Mouse (Mus musculus) CD4-positive, CD25-positive, alpha-beta regulatory T cell, adult 2 months (primary cell): ENCODE data around the gene Gm20388.

Source experiments
- DNase-seq: peaks from one replicate; pipeline ENCODE4 v3.0.0-alpha.2; 2012; ENCODE audit warnings: low read depth, low spot score

The Gm20388 gene

GRCm38 (mm10) chr8:120561539-120562435 is 651.1 kb downstream of the Gm20388 start:
- peak; percentile 46 for DNase-seq

DNA sequence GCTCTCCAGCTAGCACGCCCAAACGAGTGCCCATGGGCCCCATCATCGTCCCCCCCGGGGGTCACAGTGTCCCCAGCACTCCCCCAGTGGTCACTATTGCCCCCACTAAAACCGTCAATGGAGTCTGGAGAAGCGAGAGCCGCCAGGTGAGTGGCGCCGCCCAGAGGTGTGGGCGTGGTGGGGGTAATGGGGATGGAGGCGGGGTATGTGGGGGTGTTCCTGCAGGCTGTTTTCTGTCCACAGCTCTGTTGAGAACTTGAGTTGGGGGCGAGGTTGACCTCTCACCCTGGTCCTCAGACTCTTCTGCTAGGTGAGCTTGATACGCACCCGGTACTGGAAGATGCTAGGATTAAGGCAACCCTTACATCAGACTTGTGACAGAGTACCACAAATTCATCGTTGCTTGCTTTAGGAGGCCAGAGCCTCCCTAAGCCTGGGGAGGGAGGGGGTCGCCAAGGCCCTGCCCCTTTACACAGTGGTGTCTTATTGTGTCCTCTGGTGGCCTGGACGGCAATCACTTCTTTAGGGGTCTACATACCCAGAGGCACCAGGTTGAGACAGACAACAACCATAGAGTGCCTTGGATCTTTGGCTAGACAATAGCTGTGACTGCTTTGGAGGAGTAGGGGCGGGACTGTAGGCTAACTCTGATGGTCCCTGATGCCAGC is 652.2 kb downstream of the Gm20388 start:
- DNase-seq: no peak

- DNase-seq: no peak
These were observed 652.7 kb downstream of the Gm20388 start for GRCm38 (mm10) chr8:120563348-120563724.

DNA sequence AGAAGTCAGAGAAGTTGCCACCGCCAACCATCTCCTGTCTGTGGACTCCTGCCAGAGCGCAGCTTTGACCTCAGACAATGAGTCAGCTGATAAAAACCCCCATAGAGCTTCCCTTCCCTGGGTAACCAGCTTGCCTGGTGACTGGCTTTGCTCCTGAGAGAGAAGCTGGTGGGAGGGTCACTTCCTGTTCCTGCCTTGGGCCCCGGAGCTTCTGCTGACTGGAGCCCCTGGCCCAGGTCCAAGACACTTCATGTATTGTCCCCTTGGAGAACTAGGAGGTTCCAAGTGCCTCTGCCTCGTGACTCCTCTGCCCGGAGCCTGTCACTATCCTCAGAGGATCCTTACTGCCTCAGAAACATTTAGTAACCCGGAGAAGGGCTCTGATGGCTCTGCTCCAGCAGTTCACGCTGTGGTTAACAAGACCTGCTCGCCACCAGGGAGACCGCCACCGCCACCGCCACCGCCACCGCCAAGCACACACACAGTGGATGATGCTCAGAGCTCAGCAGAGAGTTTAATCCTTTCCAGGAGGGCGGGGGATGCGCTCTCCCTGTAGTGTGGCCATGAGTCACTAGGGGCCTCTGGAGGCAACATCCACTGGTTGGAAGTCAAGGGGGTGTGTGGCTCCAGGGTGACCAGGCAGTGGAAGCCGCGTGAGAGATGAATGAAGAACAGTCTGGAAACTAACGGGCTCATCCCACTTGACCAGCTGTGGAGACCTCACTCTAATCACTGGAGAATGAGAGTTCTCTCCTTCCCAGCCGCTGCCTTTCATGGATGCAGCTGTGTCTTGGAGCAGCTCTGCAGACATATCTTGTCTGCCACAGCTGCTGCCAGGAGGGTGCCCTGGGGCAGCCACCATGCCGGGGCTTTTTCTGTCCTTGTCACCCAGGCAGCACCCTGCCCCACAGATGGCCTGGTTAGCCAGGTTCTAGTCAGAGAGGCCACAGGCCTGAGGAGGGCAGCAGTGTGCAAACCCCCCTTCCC is 653.5 kb downstream of the Gm20388 start:
- peak; percentile 38 for DNase-seq

DNA sequence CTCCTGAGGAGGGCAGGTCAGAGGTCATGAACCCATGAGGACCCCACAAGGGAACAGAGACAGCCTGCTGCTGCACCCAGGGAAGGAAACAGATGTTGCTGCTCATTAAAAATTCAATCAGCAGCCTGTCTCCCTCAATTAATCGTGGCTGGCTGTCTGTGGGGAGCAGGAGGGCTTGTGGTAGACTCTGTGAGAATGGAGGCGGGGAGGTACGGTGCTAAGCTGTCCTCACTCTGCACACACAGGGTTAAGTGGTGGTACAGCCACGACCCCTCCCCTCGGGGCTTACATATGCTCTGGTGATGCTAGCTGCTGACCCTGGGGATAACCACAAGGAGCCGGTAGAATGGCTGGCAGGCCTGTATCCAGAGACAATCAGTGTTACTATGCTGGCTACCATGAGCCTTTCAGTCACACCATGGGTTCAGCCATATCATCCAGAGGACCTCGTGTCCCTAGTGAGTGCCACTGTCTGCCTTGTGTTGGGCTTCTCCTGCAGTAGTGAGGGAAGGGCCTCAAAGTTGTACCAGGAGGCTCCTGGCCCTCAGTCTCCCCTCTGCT is 654.6 kb downstream of the Gm20388 start:
- DNase-seq: no peak

- no peak for DNase-seq
These were observed 656.0 kb downstream of the Gm20388 start for GRCm38 (mm10) chr8:120566681-120567080.

DNA sequence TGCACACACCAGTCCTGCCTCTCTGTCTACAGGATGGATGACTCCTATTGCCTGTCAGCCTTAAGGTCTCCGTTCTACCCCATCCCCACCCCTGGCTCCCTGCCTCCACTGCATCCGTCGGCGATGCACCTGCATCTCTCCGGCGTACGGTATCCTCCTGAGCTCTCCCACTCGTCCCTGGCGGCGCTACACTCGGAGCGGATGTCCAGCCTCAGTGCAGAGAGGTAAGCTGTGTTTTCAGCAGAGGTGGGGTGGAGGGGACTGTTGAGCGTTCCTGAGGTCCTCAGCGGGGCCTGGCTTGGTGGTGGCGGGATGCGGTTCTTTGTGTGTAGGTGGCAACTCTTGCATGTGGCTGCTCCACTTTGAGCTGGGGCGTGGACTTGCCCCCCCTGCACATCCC is 657.1 kb downstream of the Gm20388 start:
- no peak for DNase-seq

- no peak for DNase-seq
These were observed 657.6 kb downstream of the Gm20388 start for GRCm38 (mm10) chr8:120568164-120568798.

- no peak for DNase-seq
These were observed 658.5 kb downstream of the Gm20388 start for GRCm38 (mm10) chr8:120569123-120569522.

- peak; percentile 80 for DNase-seq
These were observed 659.5 kb downstream of the Gm20388 start for GRCm38 (mm10) chr8:120569939-120570715.

DNA sequence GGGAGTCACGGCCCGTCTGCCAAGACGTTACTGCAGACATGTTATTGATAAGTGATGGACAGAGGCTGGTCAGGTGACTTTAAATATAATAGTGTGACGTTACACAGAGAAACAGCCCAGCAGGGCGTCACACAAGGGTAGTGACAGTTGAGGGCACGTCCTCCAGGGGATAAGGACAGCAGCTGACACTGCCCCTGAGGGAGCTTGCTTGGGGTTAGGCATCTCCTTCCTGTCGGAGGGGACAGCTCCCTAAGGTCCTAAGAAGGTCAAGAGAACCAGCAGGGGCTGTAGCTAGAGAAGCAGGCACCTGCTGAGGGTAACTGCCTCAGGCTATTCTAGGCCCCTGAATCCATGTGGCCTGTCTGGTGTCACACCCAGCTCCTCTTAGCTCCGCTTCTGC is 660.9 kb downstream of the Gm20388 start:
- DNase-seq: no peak

DNA sequence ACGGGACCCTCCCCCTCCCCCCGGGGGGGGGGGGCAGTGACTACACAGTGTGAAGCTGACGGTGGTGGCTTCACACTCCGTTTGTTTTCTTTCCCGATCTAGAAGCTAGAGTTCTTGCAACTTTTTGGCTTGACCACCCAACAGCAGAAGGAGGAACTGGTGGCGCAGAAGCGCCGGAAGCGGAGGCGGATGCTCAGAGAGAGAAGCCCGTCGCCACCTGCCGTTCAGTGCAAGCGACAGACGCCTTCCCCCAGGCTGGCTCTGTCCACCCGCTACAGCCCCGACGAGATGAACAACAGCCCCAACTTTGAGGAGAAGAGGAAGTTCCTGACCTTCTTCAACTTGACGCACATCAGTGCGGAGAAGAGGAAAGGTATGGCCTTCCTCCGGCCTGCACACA is 661.9 kb downstream of the Gm20388 start:
- DNase-seq: peak; percentile 34

- DNase-seq: no peak
These were observed 663.2 kb downstream of the Gm20388 start for GRCm38 (mm10) chr8:120573866-120574265.

- no peak for DNase-seq
These were observed 664.3 kb downstream of the Gm20388 start for GRCm38 (mm10) chr8:120574941-120575340.

DNA sequence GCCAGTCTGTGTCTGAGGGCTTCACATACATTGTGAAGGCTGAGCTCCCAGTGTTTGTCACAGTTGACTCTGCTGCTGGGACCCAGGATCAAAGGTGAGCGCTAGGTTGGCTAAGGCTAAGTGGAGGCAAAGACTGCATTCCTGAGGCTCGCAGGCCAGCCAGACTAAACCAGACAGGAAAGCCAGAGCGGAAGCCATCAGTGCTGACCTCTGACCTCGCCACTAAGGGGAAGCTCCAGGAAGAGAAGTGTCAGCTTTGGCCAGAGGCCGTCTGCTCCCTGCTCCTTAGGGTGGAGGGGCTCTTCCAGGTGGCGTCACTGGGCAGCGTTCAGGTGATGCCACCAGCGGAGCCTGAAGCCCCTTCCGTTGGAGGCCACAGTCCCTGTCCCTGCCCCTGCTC is 665.2 kb downstream of the Gm20388 start:
- no peak for DNase-seq

GRCm38 (mm10) chr8:120577821-120578220 is 667.2 kb downstream of the Gm20388 start:
- DNase-seq: no peak

- DNase-seq: no peak
These were observed 669.8 kb downstream of the Gm20388 start for GRCm38 (mm10) chr8:120580336-120581000.

DNA sequence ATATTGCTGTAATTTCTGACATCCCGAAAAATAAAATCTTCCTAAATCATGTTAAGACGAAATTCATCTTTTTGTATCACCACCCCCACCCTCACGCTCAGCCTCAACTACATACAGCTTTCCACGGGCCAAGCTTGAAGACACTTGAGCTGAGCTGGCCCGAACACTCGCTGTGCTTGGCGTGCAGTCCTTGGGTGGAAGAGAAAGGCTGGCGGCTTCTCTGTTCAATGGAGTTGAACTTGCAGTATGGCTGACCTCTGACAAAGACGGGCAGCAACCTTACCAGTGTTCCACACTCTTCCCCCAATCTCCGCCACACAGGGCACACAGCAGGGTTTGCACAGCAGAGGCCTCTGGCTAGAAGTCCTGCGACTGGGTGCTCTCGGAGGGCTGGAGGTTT is 670.7 kb downstream of the Gm20388 start:
- DNase-seq: no peak

GRCm38 (mm10) chr8:120581811-120582210 is 671.2 kb downstream of the Gm20388 start:
- DNase-seq: no peak

DNA sequence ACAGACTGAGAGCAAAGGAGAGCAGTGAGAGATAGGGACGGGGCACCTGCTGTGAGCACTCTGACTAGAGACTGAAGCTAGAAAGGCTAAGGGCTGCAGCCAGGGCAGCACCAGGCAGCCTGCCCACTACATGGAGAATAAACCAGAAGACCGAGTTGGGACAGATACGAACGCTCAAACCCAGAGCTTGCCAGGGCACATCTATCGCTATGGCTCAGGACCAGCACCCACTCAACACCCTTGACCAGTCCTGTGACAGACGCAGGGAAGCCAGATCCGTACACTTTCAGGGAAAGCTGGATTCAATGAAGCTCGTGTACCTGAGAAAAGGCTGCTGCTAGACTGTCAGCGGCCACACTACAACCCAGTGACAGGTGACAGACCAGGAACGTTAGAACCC is 674.9 kb downstream of the Gm20388 start:
- DNase-seq: no peak
